Mouse (Mus musculus): ENCODE data around the gene Rad23a. TPM values are rescaled to one million over a fixed set of nuclear protein-coding genes. Genes with fewer than 3 reads are reported as not detected.

Rad23a gene
- total and polyA plus RNA-seq, 3 experiments = 38.7 to 414 (median 116) TPM

DNA sequence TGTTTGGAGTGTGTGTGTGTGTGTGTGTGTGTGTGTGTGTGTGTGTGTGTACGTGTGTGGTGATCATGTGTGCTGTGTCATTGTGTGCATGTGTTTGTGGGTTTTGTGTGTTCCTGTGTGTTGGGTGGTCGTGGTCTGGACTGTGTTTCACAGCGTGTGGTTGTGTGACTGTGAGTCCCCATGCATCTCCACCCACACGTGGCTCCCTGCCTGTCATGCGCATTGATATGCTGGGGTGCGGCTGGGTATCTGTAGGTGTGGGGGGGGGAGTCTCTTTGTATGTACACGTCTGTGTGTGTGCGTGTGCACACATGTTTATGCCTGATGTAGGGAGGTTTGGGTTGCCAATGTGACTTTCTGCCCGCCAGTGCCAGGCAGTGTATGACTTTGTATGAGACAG, 47.3 kb downstream of the Rad23a start:
- peaks cover 46% of the 10 kb centered on the region for H3K36me3 ChIP-seq (replicated peaks)
- no peak for ATAC-seq (ENCODE audit: extremely low read depth, insufficient number of reproducible peaks, low FRiP score, poor library complexity, severe bottlenecking)
- H3K27me3 ChIP-seq (ENCODE audit: insufficient read depth, low read length) = peaks cover 68% of the 10 kb centered on the region
- no peaks in the 10 kb centered on the region for H3K9me3 ChIP-seq (replicated peaks)
- no peak overlapping the region for H3K4me3 ChIP-seq (ENCODE audit: low read depth, low read length)
- no peak for DNase-seq (ENCODE audit: low spot score)
- peaks cover 13% of the 10 kb centered on the region for H3K4me1 ChIP-seq (ENCODE audit: insufficient read depth, low read depth, low read length)
- TF ChIP-seq CTCF (IDR thresholded peaks at IDR 0.05; ENCODE audit: low read depth, low read length) (no peak), GATA2 (IDR thresholded peaks at IDR 0.05; ENCODE audit: borderline replicate concordance, low read depth, low read length) (no peak), TAL1 (conservative IDR thresholded peaks at IDR 0.05; ENCODE audit: low read depth, low read length) (no peak), POLR2AphosphoS5 (IDR thresholded peaks at IDR 0.05; ENCODE audit: insufficient replicate concordance, low read depth, low read length) (no peak), GATA1 (IDR thresholded peaks at IDR 0.05; ENCODE audit: borderline replicate concordance, low read length) (no peak)

DNA sequence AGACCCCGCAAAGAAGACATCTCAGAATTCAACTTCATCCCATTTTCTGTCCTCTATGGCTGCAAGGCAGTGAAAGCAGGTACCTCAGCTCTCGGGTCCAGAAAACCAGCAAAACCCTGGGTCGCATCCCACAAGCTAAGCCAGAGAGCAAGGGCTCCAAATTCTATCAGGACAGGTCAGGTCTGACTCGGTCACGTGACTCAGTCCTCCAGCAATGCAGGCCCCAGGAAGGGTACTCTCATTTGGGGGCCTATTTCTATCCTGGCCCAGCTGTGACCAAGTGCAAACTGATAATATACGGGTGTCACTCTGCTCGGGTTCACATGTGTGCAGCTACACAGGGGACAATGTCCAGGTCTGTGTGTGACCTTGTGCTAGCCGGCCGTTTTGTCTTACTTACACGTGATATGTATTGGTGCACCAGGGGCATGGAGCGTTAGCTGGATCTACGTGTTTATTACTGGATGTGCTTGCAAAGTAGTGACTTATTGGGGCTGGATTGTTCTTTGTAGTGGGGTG, 48.0 kb downstream of the Rad23a start:
- TF ChIP-seq CTCF (IDR thresholded peaks at IDR 0.05; ENCODE audit: low read depth, low read length) (no peak), GATA2 (IDR thresholded peaks at IDR 0.05; ENCODE audit: borderline replicate concordance, low read depth, low read length) (no peak), POLR2AphosphoS5 (IDR thresholded peaks at IDR 0.05; ENCODE audit: insufficient replicate concordance, low read depth, low read length) (no peak), TAL1 (conservative IDR thresholded peaks at IDR 0.05; ENCODE audit: low read depth, low read length) (no peak), GATA1 (IDR thresholded peaks at IDR 0.05; ENCODE audit: borderline replicate concordance, low read length) (no peak)
- H3K27me3 ChIP-seq (ENCODE audit: insufficient read depth, low read length) = peaks cover 69% of the 10 kb centered on the region
- no peak for ATAC-seq (ENCODE audit: extremely low read depth, insufficient number of reproducible peaks, low FRiP score, poor library complexity, severe bottlenecking)
- H3K36me3 ChIP-seq (replicated peaks) = peaks cover 46% of the 10 kb centered on the region
- no peaks in the 10 kb centered on the region for H3K9me3 ChIP-seq (replicated peaks)
- H3K4me3 ChIP-seq (ENCODE audit: low read depth, low read length) = no peak overlapping the region
- no peak for DNase-seq (ENCODE audit: low spot score)
- peaks cover 11% of the 10 kb centered on the region for H3K4me1 ChIP-seq (ENCODE audit: insufficient read depth, low read depth, low read length)

DNA sequence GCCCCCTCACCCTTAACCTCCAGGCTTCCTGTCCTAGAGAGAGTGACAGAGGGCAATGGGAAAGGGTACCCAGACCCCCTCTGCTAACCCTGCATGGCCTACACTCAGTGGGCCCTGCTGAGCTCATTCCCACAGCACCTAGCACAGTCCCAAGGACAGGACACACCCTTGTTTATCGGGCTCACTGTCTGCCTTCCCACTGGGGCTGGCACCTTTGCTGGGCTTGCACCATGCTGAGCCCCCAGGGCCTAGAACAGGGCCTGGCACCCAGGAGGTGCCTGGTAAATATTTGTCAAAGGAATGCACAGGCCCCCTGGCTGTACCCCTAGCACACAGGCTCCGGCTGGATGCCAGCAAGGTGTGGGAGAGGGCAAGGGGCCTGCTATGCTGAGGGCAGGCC, 49.9 kb downstream of the Rad23a start:
- H3K36me3 ChIP-seq (replicated peaks) = peaks cover 45% of the 10 kb centered on the region
- H3K27me3 ChIP-seq (ENCODE audit: insufficient read depth, low read length) = peaks cover 72% of the 10 kb centered on the region

DNA sequence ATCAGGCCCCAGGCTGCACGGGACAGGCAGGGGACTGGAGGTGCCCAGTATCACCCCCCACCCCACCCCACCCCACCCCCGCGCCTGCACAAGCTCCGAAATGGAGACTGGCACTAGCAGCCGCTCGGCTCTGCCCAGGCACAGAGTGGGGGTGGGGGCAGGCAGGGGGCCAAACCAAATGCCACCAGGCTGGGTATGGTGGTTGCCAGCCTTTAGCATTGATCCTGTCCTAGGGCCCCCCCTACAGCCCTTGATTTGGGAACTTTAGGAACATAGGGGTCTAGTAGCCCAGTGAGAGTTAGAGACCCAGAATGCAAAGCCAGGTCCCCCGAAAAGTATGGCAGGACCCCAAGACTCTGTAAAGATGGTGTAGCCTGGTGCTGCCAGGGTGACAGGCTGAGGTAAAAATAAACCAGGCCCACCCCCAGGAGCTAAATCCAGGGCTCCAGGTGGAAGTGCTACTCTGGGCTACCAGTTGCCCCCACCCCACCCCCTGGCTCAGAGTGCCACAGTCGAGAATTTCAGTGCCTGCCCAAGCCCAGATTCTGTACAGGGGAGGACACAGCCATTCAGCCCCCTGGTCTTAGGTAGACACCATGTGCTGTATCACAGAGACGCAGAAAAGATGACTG, 50.5 kb downstream of the Rad23a start:
- no peak for TF ChIP-seq GATA1 (IDR thresholded peaks at IDR 0.05; ENCODE audit: borderline replicate concordance, low read length)
- TF ChIP-seq TAL1 (conservative IDR thresholded peaks at IDR 0.05; ENCODE audit: low read depth, low read length) = no peak
- no peak for TF ChIP-seq CTCF (IDR thresholded peaks at IDR 0.05; ENCODE audit: low read depth, low read length)
- no peak for TF ChIP-seq GATA2 (IDR thresholded peaks at IDR 0.05; ENCODE audit: borderline replicate concordance, low read depth, low read length)
- TF ChIP-seq POLR2AphosphoS5 (IDR thresholded peaks at IDR 0.05; ENCODE audit: insufficient replicate concordance, low read depth, low read length) = no peak
- DNase-seq (ENCODE audit: low spot score) (no peak), ATAC-seq (ENCODE audit: extremely low read depth, insufficient number of reproducible peaks, low FRiP score, poor library complexity, severe bottlenecking) (no peak)
- Histone ChIP-seq H3K4me3 (ENCODE audit: low read depth, low read length) (no peak overlapping the region), H3K9me3 (replicated peaks) (no peaks in the 10 kb centered on the region), H3K27me3 (ENCODE audit: insufficient read depth, low read length) (peaks cover 73% of the 10 kb centered on the region), H3K36me3 (replicated peaks) (peaks cover 42% of the 10 kb centered on the region), H3K4me1 (ENCODE audit: insufficient read depth, low read depth, low read length) (peaks cover 14% of the 10 kb centered on the region)

More for the DNA sequence above, 49.9 kb downstream of the Rad23a start:
- ATAC-seq (ENCODE audit: extremely low read depth, insufficient number of reproducible peaks, low FRiP score, poor library complexity, severe bottlenecking) = no peak
- Histone ChIP-seq H3K4me3 (ENCODE audit: low read depth, low read length) (no peak overlapping the region), H3K4me1 (ENCODE audit: insufficient read depth, low read depth, low read length) (peaks cover 14% of the 10 kb centered on the region), H3K9me3 (replicated peaks) (no peaks in the 10 kb centered on the region)
- DNase-seq (ENCODE audit: low spot score) = no peak
- TF ChIP-seq GATA2 (IDR thresholded peaks at IDR 0.05; ENCODE audit: borderline replicate concordance, low read depth, low read length) = no peak
- TF ChIP-seq GATA1 (IDR thresholded peaks at IDR 0.05; ENCODE audit: borderline replicate concordance, low read length) = no peak
- TF ChIP-seq CTCF (IDR thresholded peaks at IDR 0.05; ENCODE audit: low read depth, low read length) = no peak
- no peak for TF ChIP-seq POLR2AphosphoS5 (IDR thresholded peaks at IDR 0.05; ENCODE audit: insufficient replicate concordance, low read depth, low read length)
- no peak for TF ChIP-seq TAL1 (conservative IDR thresholded peaks at IDR 0.05; ENCODE audit: low read depth, low read length)

DNA sequence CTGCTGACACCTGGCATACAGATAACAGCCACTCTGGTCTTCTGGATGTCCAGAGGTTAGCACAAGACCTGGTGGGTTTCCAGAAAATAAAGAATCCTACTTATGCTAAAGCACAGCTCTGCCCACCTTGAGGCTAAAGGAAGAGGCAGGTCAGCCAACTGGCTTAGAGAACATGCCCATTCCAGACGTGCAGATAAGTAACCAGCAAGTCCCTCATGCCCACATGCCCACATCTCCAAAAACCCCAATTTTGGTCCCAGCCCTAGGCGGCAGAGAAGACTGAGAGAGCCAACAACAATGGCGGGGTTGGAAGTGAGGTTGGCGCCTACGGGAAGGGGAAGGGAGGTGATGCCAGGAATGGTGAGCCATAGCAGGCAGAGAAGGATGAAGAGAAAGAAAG, 51.1 kb downstream of the Rad23a start:
- DNase-seq (ENCODE audit: low spot score) (no peak), ATAC-seq (ENCODE audit: extremely low read depth, insufficient number of reproducible peaks, low FRiP score, poor library complexity, severe bottlenecking) (no peak)
- no peak for TF ChIP-seq CTCF (IDR thresholded peaks at IDR 0.05; ENCODE audit: low read depth, low read length)
- no peak for TF ChIP-seq GATA1 (IDR thresholded peaks at IDR 0.05; ENCODE audit: borderline replicate concordance, low read length)
- no peak for TF ChIP-seq TAL1 (conservative IDR thresholded peaks at IDR 0.05; ENCODE audit: low read depth, low read length)
- TF ChIP-seq POLR2AphosphoS5 (IDR thresholded peaks at IDR 0.05; ENCODE audit: insufficient replicate concordance, low read depth, low read length) = no peak
- H3K36me3 ChIP-seq (replicated peaks) = peaks cover 42% of the 10 kb centered on the region
- peaks cover 20% of the 10 kb centered on the region for H3K4me1 ChIP-seq (ENCODE audit: insufficient read depth, low read depth, low read length)
- no peak overlapping the region for H3K4me3 ChIP-seq (ENCODE audit: low read depth, low read length)
- peaks cover 73% of the 10 kb centered on the region for H3K27me3 ChIP-seq (ENCODE audit: insufficient read depth, low read length)
- peaks cover 6% of the 10 kb centered on the region for H3K9me3 ChIP-seq (replicated peaks)

DNA sequence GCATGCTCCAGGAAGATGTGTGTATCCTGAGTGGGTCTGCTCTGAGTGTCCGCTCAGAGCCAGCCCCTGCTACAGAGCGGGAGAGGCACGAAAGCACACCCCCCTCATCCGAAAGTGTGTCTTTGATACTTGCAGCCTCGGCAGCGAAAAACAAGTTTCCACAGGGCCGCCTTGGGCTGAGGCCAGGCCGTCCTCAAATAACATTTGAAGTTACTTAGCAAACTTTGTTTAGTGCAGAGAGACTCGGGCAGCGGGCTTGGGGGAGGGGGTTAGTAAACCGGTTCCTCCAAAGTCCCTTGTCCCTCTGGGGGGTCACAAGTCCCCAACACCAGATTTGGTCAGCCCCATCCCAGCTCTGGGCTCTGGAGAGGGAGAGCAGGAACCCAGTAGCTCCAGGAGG, 51.6 kb downstream of the Rad23a start:
- no peak for DNase-seq (ENCODE audit: low spot score)
- peaks cover 75% of the 10 kb centered on the region for H3K27me3 ChIP-seq (ENCODE audit: insufficient read depth, low read length)
- no peak for TF ChIP-seq TAL1 (conservative IDR thresholded peaks at IDR 0.05; ENCODE audit: low read depth, low read length)
- TF ChIP-seq CTCF (IDR thresholded peaks at IDR 0.05; ENCODE audit: low read depth, low read length) = no peak
- TF ChIP-seq POLR2AphosphoS5 (IDR thresholded peaks at IDR 0.05; ENCODE audit: insufficient replicate concordance, low read depth, low read length) = no peak
- no peak for TF ChIP-seq GATA2 (IDR thresholded peaks at IDR 0.05; ENCODE audit: borderline replicate concordance, low read depth, low read length)
- TF ChIP-seq GATA1 (IDR thresholded peaks at IDR 0.05; ENCODE audit: borderline replicate concordance, low read length) = no peak
- no peak overlapping the region for H3K4me3 ChIP-seq (ENCODE audit: low read depth, low read length)
- ATAC-seq (ENCODE audit: extremely low read depth, insufficient number of reproducible peaks, low FRiP score, poor library complexity, severe bottlenecking) = no peak
- H3K36me3 ChIP-seq (replicated peaks) = peaks cover 43% of the 10 kb centered on the region
- H3K9me3 ChIP-seq (replicated peaks) = peaks cover 7% of the 10 kb centered on the region
- peaks cover 20% of the 10 kb centered on the region for H3K4me1 ChIP-seq (ENCODE audit: insufficient read depth, low read depth, low read length)

Data from G1E (cell line).